Mouse (Mus musculus): Measurements from ENCODE around the gene BC005537.

GRCm38 (mm10) chr13:24761083-24761402 is 40.4 kb upstream of the BC005537 start:
- TF ChIP-seq EP300 (IDR thresholded peaks at IDR 0.05; ENCODE audit: low read depth) = no peak
- TF ChIP-seq CTCF (IDR thresholded peaks at IDR 0.05; ENCODE audit: low read depth) = 0 out of 2 replicates have a peak, but pooled peaks have one; percentile 1

Measured in heart, postnatal 0 days (tissue).